Mouse (Mus musculus) erythroblast, embryonic 14.5 days (primary cell): ENCODE data around the gene Myo1d. TPM values are rescaled to one million over a fixed set of nuclear protein-coding genes. Genes with fewer than 3 reads are reported as not detected.

Experiments used
- H3K27me3 ChIP-seq: 2 replicates; pipeline ENCODE4 v1.6.1; 2012; ENCODE audit warnings: inconsistent platforms; ENCODE audit not compliant: control insufficient read depth
- H3K36me3 ChIP-seq: 2 replicates; pipeline ENCODE4 v1.6.1; 2012; ENCODE audit warnings: mild to moderate bottlenecking, inconsistent platforms; ENCODE audit not compliant: control insufficient read depth
- H3K4me1 ChIP-seq: 2 replicates; pipeline ENCODE4 v1.6.1; 2012; ENCODE audit warnings: inconsistent platforms; ENCODE audit not compliant: control insufficient read depth
- H3K4me3 ChIP-seq: replicated peaks from 2 replicates; pipeline ENCODE3; 2012; ENCODE audit warnings: moderate library complexity, mild to moderate bottlenecking, inconsistent platforms
- H3K9me3 ChIP-seq: 2 replicates; pipeline ENCODE4 v1.6.1; 2012; ENCODE audit warnings: low read length, inconsistent platforms, mixed read lengths; ENCODE audit not compliant: control insufficient read depth
- GATA1 ChIP-seq: IDR thresholded peaks from 2 replicates; pipeline ENCODE4 v1.6.1; 2012; ENCODE audit warnings: low read length, inconsistent platforms, mixed read lengths
- TAL1 ChIP-seq: IDR thresholded peaks from 3 replicates; pipeline ENCODE4 v1.6.1; 2012; ENCODE audit warnings: low read length, inconsistent platforms, mixed read lengths
- polyA plus RNA-seq: library from polyadenylated mRNA; stranded (reverse); fragments of >175 nt; gene quantifications from 2 replicates; pipeline ENCODE4 v1.2.3, GENCODE M21; 2012

Gene Myo1d
- polyA plus RNA-seq, result 1.9 and 2.0 TPM in 2 replicates

- TF ChIP-seq GATA1, result no peak
- no peak for TF ChIP-seq TAL1
- Histone ChIP-seq H3K4me3 (peak within 1 kb of the TSS; percentile 88), H3K27me3 (peaks cover 26% of the 10 kb centered on the region), H3K4me1 (peaks cover 62% of the 10 kb centered on the region), H3K36me3 (no peaks in the 10 kb centered on the region), H3K9me3 (no peaks in the 10 kb centered on the region)
Observed at GRCm38 (mm10) chr11:80779527-80780344, at the start of gene Myo1d. Gene Myo1d (minus strand): TSS chr11:80780025.

GRCm38 (mm10) chr11:80821794-80822193, 42.0 kb upstream of the Myo1d start:
- no peaks in the 10 kb centered on the region for H3K9me3 ChIP-seq
- H3K4me1 ChIP-seq, result peaks cover 22% of the 10 kb centered on the region
- H3K27me3 ChIP-seq, result peaks cover 4% of the 10 kb centered on the region

GRCm38 (mm10) chr11:80821296-80821695, 41.5 kb upstream of the Myo1d start:
- H3K36me3 ChIP-seq, result no peaks in the 10 kb centered on the region
- TF ChIP-seq TAL1 (no peak), GATA1 (no peak)
- no peaks in the 10 kb centered on the region for H3K9me3 ChIP-seq
- peaks cover 4% of the 10 kb centered on the region for H3K27me3 ChIP-seq
- no peak overlapping the region for H3K4me3 ChIP-seq
- H3K4me1 ChIP-seq, result peaks cover 22% of the 10 kb centered on the region

More at GRCm38 (mm10) chr11:80821794-80822193, 42.0 kb upstream of the Myo1d start:
- Histone ChIP-seq H3K4me3 (no peak overlapping the region), H3K36me3 (no peaks in the 10 kb centered on the region)
- no peak for TF ChIP-seq GATA1
- TF ChIP-seq TAL1, result no peak

GRCm38 (mm10) chr11:80820085-80820484, 40.3 kb upstream of the Myo1d start:
- peaks cover 4% of the 10 kb centered on the region for H3K27me3 ChIP-seq
- peaks cover 22% of the 10 kb centered on the region for H3K4me1 ChIP-seq
- TF ChIP-seq TAL1, result no peak
- no peak for TF ChIP-seq GATA1
- H3K9me3 ChIP-seq, result no peaks in the 10 kb centered on the region
- no peaks in the 10 kb centered on the region for H3K36me3 ChIP-seq
- no peak overlapping the region for H3K4me3 ChIP-seq

- H3K4me3 ChIP-seq, result no peak overlapping the region
- no peaks in the 10 kb centered on the region for H3K36me3 ChIP-seq
- H3K27me3 ChIP-seq, result peaks cover 4% of the 10 kb centered on the region
- TF ChIP-seq TAL1 (no peak), GATA1 (no peak)
- no peaks in the 10 kb centered on the region for H3K9me3 ChIP-seq
- H3K4me1 ChIP-seq, result peaks cover 22% of the 10 kb centered on the region
Observed at GRCm38 (mm10) chr11:80818060-80818697, 38.4 kb upstream of the Myo1d start.

GRCm38 (mm10) chr11:80815354-80815753, 35.5 kb upstream of the Myo1d start:
- TF ChIP-seq TAL1 (no peak), GATA1 (no peak)
- Histone ChIP-seq H3K36me3 (no peaks in the 10 kb centered on the region), H3K27me3 (peaks cover 29% of the 10 kb centered on the region), H3K4me3 (no peak overlapping the region), H3K9me3 (no peaks in the 10 kb centered on the region), H3K4me1 (peaks cover 16% of the 10 kb centered on the region)

- Histone ChIP-seq H3K4me1 (peaks cover 15% of the 10 kb centered on the region; the same call in 1 of the 2 replicates), H3K9me3 (no peaks in the 10 kb centered on the region), H3K36me3 (no peaks in the 10 kb centered on the region), H3K27me3 (peaks cover 43% of the 10 kb centered on the region), H3K4me3 (no peak overlapping the region)
- TF ChIP-seq TAL1, result no peak
- no peak for TF ChIP-seq GATA1
Observed at GRCm38 (mm10) chr11:80811156-80811555, 31.3 kb upstream of the Myo1d start.

- peaks cover 15% of the 10 kb centered on the region; the same call in 1 of the 2 replicates for H3K4me1 ChIP-seq
- no peaks in the 10 kb centered on the region for H3K36me3 ChIP-seq
- H3K27me3 ChIP-seq, result peaks cover 43% of the 10 kb centered on the region
- H3K4me3 ChIP-seq, result peak within 1 kb of the TSS; percentile 55
- no peaks in the 10 kb centered on the region for H3K9me3 ChIP-seq
- no peak for TF ChIP-seq TAL1
- TF ChIP-seq GATA1, result no peak
Observed at GRCm38 (mm10) chr11:80809993-80810821, 30.4 kb upstream of the Myo1d start, which contains the start of gene Tmem98. Gene Tmem98 (plus strand): TSS chr11:80810175.
